Mouse (Mus musculus): Measurements from ENCODE around the gene Cd83. TPM values are rescaled to one million over a fixed set of nuclear protein-coding genes. Genes with fewer than 3 reads are reported as not detected.

Gene Cd83
- total RNA-seq, 1 experiment, result 0.76 TPM

GRCm38 (mm10) chr13:43845151-43845550 is 60.6 kb downstream of the Cd83 start:
- no peak overlapping the region for H3K27ac ChIP-seq (ENCODE audit: insufficient read depth, low read depth, low read length, poor library complexity, severe bottlenecking)
- TF ChIP-seq ZNF384 (IDR thresholded peaks at IDR 0.05; ENCODE audit: low read depth, low read length), result no peak
- TF ChIP-seq CHD2 (IDR thresholded peaks at IDR 0.05; ENCODE audit: low read depth, low read length), result no peak
- no peak for TF ChIP-seq HCFC1 (IDR thresholded peaks at IDR 0.05; ENCODE audit: borderline replicate concordance, insufficient read depth, low read length)
- no peak for TF ChIP-seq MAFK (IDR thresholded peaks at IDR 0.05; ENCODE audit: insufficient read depth, low read depth, low read length)
- TF ChIP-seq ZC3H11A (IDR thresholded peaks at IDR 0.05; ENCODE audit: borderline replicate concordance, low read depth, low read length), result no peak
- in situ Hi-C loops (cut with MboI; ENCODE audit: low sequenced_read_pairs in 2 of 2, unreplicated experiment in 2 of 2), result no loop called here
- no peak for DNase-seq (ENCODE audit: low read depth, low spot score)
- H3K9me3 ChIP-seq (ENCODE audit: control insufficient read depth, insufficient read depth, low read depth, low read length), result no peaks in the 10 kb centered on the region
- no peak overlapping the region for H3K4me3 ChIP-seq (ENCODE audit: insufficient read depth in 1 of 2, low read depth in 1 of 2, low read length in 2 of 2, poor library complexity in 1 of 2, severe bottlenecking in 1 of 2)
- H3K36me3 ChIP-seq (ENCODE audit: control insufficient read depth, insufficient read depth, low read length, poor library complexity, severe bottlenecking), result no peaks in the 10 kb centered on the region
- no peaks in the 10 kb centered on the region for H3K4me1 ChIP-seq (ENCODE audit: control insufficient read depth in 2 of 2, insufficient read depth in 2 of 2, low read length in 2 of 2, poor library complexity in 1 of 2)
- H3K9ac ChIP-seq (ENCODE audit: insufficient read depth, low read depth, low read length, poor library complexity, severe bottlenecking), result no peak overlapping the region

GRCm38 (mm10) chr13:43847186-43847585 is 62.6 kb downstream of the Cd83 start:
- Histone ChIP-seq H3K9ac (ENCODE audit: insufficient read depth, low read depth, low read length, poor library complexity, severe bottlenecking) (no peak overlapping the region), H3K4me1 (ENCODE audit: control insufficient read depth in 2 of 2, insufficient read depth in 2 of 2, low read length in 2 of 2, poor library complexity in 1 of 2) (0 out of 4 replicates have a peak, but pooled peaks cover 0 to 2% of the 10 kb centered on the region in 2 experiments), H3K9me3 (ENCODE audit: control insufficient read depth, insufficient read depth, low read depth, low read length) (no peaks in the 10 kb centered on the region), H3K36me3 (ENCODE audit: control insufficient read depth, insufficient read depth, low read length, poor library complexity, severe bottlenecking) (no peaks in the 10 kb centered on the region), H3K4me3 (ENCODE audit: insufficient read depth in 1 of 2, low read depth in 1 of 2, low read length in 2 of 2, poor library complexity in 1 of 2, severe bottlenecking in 1 of 2) (no peak overlapping the region), H3K27ac (ENCODE audit: insufficient read depth, low read depth, low read length, poor library complexity, severe bottlenecking) (no peak overlapping the region)
- in situ Hi-C loops (cut with MboI; ENCODE audit: low sequenced_read_pairs in 2 of 2, unreplicated experiment in 2 of 2), result no loop called here
- TF ChIP-seq ZC3H11A (IDR thresholded peaks at IDR 0.05; ENCODE audit: borderline replicate concordance, low read depth, low read length) (no peak), MAFK (IDR thresholded peaks at IDR 0.05; ENCODE audit: insufficient read depth, low read depth, low read length) (no peak), CHD2 (IDR thresholded peaks at IDR 0.05; ENCODE audit: low read depth, low read length) (no peak), HCFC1 (IDR thresholded peaks at IDR 0.05; ENCODE audit: borderline replicate concordance, insufficient read depth, low read length) (no peak), ZNF384 (IDR thresholded peaks at IDR 0.05; ENCODE audit: low read depth, low read length) (no peak)
- no peak for DNase-seq (ENCODE audit: low read depth, low spot score)

GRCm38 (mm10) chr13:43849816-43850215 is 65.2 kb downstream of the Cd83 start:
- no peak overlapping the region for H3K27ac ChIP-seq (ENCODE audit: insufficient read depth, low read depth, low read length, poor library complexity, severe bottlenecking)
- TF ChIP-seq MAFK (IDR thresholded peaks at IDR 0.05; ENCODE audit: insufficient read depth, low read depth, low read length) (no peak), HCFC1 (IDR thresholded peaks at IDR 0.05; ENCODE audit: borderline replicate concordance, insufficient read depth, low read length) (no peak), ZNF384 (IDR thresholded peaks at IDR 0.05; ENCODE audit: low read depth, low read length) (no peak), ZC3H11A (IDR thresholded peaks at IDR 0.05; ENCODE audit: borderline replicate concordance, low read depth, low read length) (no peak), CHD2 (IDR thresholded peaks at IDR 0.05; ENCODE audit: low read depth, low read length) (no peak)
- H3K9me3 ChIP-seq (ENCODE audit: control insufficient read depth, insufficient read depth, low read depth, low read length), result no peaks in the 10 kb centered on the region
- H3K9ac ChIP-seq (ENCODE audit: insufficient read depth, low read depth, low read length, poor library complexity, severe bottlenecking), result no peak overlapping the region
- H3K4me1 ChIP-seq (ENCODE audit: control insufficient read depth in 2 of 2, insufficient read depth in 2 of 2, low read length in 2 of 2, poor library complexity in 1 of 2), result 0 out of 4 replicates have a peak, but pooled peaks cover 0 to 2% of the 10 kb centered on the region in 2 experiments
- no peak for DNase-seq (ENCODE audit: low read depth, low spot score)
- in situ Hi-C loops (cut with MboI; ENCODE audit: low sequenced_read_pairs in 2 of 2, unreplicated experiment in 2 of 2), result loop anchor here (25.0 kb wide), 2 partner anchors 1112 to 1137 kb away; no protein-coding TSS in a partner anchor
- H3K4me3 ChIP-seq (ENCODE audit: insufficient read depth in 1 of 2, low read depth in 1 of 2, low read length in 2 of 2, poor library complexity in 1 of 2, severe bottlenecking in 1 of 2), result no peak overlapping the region
- no peaks in the 10 kb centered on the region for H3K36me3 ChIP-seq (ENCODE audit: control insufficient read depth, insufficient read depth, low read length, poor library complexity, severe bottlenecking)

GRCm38 (mm10) chr13:43851108-43851507 is 66.5 kb downstream of the Cd83 start:
- TF ChIP-seq ZC3H11A (IDR thresholded peaks at IDR 0.05; ENCODE audit: borderline replicate concordance, low read depth, low read length) (no peak), HCFC1 (IDR thresholded peaks at IDR 0.05; ENCODE audit: borderline replicate concordance, insufficient read depth, low read length) (no peak), ZNF384 (IDR thresholded peaks at IDR 0.05; ENCODE audit: low read depth, low read length) (no peak), MAFK (IDR thresholded peaks at IDR 0.05; ENCODE audit: insufficient read depth, low read depth, low read length) (no peak), CHD2 (IDR thresholded peaks at IDR 0.05; ENCODE audit: low read depth, low read length) (no peak)
- no peak for DNase-seq (ENCODE audit: low read depth, low spot score)
- H3K9me3 ChIP-seq (ENCODE audit: control insufficient read depth, insufficient read depth, low read depth, low read length), result no peaks in the 10 kb centered on the region
- in situ Hi-C loops (cut with MboI; ENCODE audit: low sequenced_read_pairs in 2 of 2, unreplicated experiment in 2 of 2), result loop anchor here (25.0 kb wide), 2 partner anchors 1111 to 1136 kb away; no protein-coding TSS in a partner anchor
- H3K27ac ChIP-seq (ENCODE audit: insufficient read depth, low read depth, low read length, poor library complexity, severe bottlenecking), result no peak overlapping the region
- no peak overlapping the region for H3K4me3 ChIP-seq (ENCODE audit: insufficient read depth in 1 of 2, low read depth in 1 of 2, low read length in 2 of 2, poor library complexity in 1 of 2, severe bottlenecking in 1 of 2)
- 0 out of 4 replicates have a peak, but pooled peaks cover 0 to 2% of the 10 kb centered on the region in 2 experiments for H3K4me1 ChIP-seq (ENCODE audit: control insufficient read depth in 2 of 2, insufficient read depth in 2 of 2, low read length in 2 of 2, poor library complexity in 1 of 2)
- H3K36me3 ChIP-seq (ENCODE audit: control insufficient read depth, insufficient read depth, low read length, poor library complexity, severe bottlenecking), result no peaks in the 10 kb centered on the region
- no peak overlapping the region for H3K9ac ChIP-seq (ENCODE audit: insufficient read depth, low read depth, low read length, poor library complexity, severe bottlenecking)

Other genes with a start within 250 kb of the Cd83 start
- 2.0 and 2.5 TPM in 2 replicates for gene Mcur1, start 224.6 kb upstream of the Cd83 start, total RNA-seq (2012; rRNA removed)
- gene Rnf182, start 169.1 kb upstream of the Cd83 start, total RNA-seq (2012; rRNA removed), result 0.05 and 0.22 TPM in 2 replicates

Measured in ES-E14 (cell line).